Mouse (Mus musculus) MEL (cell line): Measurements from ENCODE around the gene Hpgd. TPM values are rescaled to one million over a fixed set of nuclear protein-coding genes. Genes with fewer than 3 reads are reported as not detected.

Experiments used
- DNase-seq: peaks from one replicate; pipeline ENCODE4 v3.0.0; 2011; ENCODE audit warnings: low read depth, low spot score
- H3K27ac ChIP-seq: 2 replicates; pipeline ENCODE4 v1.5.1; 2012; ENCODE audit warnings: low read depth, mild to moderate bottlenecking, control low read depth, low read length, moderate library complexity; ENCODE audit not compliant: control insufficient read depth
- H3K27me3 ChIP-seq, 2 experiments: fragments of 150-350 bp in 1 of 2; sonication (generic) in 1 of 2; 2 replicates each; pipeline ENCODE4 v1.6.1; 2012; ENCODE audit warnings: low read length in 2 of 2, mild to moderate bottlenecking in 2 of 2, improper control_type of control experiment in 1 of 2, moderate library complexity in 1 of 2; ENCODE audit not compliant: insufficient read depth in 2 of 2, control insufficient read depth in 1 of 2
- H3K36me3 ChIP-seq, 2 experiments: 2 replicates each; pipeline ENCODE4 v1.6.1; 2012 to 2014; ENCODE audit warnings: low read length in 2 of 2, improper control_type of control experiment in 1 of 2, inconsistent platforms in 1 of 2, mild to moderate bottlenecking in 1 of 2; ENCODE audit not compliant: insufficient read depth in 2 of 2, control insufficient read depth in 1 of 2
- H3K4me1 ChIP-seq, 2 experiments: fragments of 150-350 bp in 1 of 2; sonication (generic) in 1 of 2; 2 replicates each; pipeline ENCODE4 v1.6.1; 2012; ENCODE audit warnings: low read length in 2 of 2, improper control_type of control experiment in 1 of 2, mild to moderate bottlenecking in 1 of 2; ENCODE audit not compliant: insufficient read depth in 2 of 2, control insufficient read depth in 1 of 2
- H3K4me3 ChIP-seq, 2 experiments: fragments of 150-350 bp in 1 of 2; sonication (generic) in 1 of 2; 2 replicates each; pipeline ENCODE4 v1.5.1; 2012; ENCODE audit warnings: low read depth in 2 of 2, low read length in 2 of 2, mild to moderate bottlenecking in 2 of 2, moderate library complexity in 2 of 2, control low read depth in 1 of 2, improper control_type of control experiment in 1 of 2; ENCODE audit not compliant: control insufficient read depth in 1 of 2, insufficient read depth in 1 of 2
- H3K79me2 ChIP-seq: 2 replicates; pipeline ENCODE4 v1.6.1; 2012; ENCODE audit warnings: mild to moderate bottlenecking, low read length, moderate library complexity; ENCODE audit not compliant: control insufficient read depth, poor library complexity, insufficient read depth
- H3K9ac ChIP-seq: 2 replicates; pipeline ENCODE4 v1.6.1; 2012; ENCODE audit warnings: low read depth, mild to moderate bottlenecking, control low read depth, low read length, moderate library complexity; ENCODE audit not compliant: control insufficient read depth, poor library complexity, severe bottlenecking
- H3K9me3 ChIP-seq: fragments of 150-350 bp; sonication (generic); replicated peaks from 2 replicates; pipeline ENCODE4 v1.6.1; 2012; ENCODE audit warnings: mild to moderate bottlenecking, low read length, improper control_type of control experiment, moderate library complexity; ENCODE audit not compliant: insufficient read depth
- BHLHE40 ChIP-seq: IDR thresholded peaks from 2 replicates; pipeline ENCODE4 v1.6.1; 2012; ENCODE audit warnings: low read depth, mild to moderate bottlenecking, inconsistent platforms, low read length, improper control_type of control experiment, borderline replicate concordance
- CHD1 ChIP-seq: IDR thresholded peaks from 2 replicates; pipeline ENCODE4 v1.6.1; 2012; ENCODE audit warnings: low read depth, mild to moderate bottlenecking, inconsistent platforms, low read length, improper control_type of control experiment
- E2F4 ChIP-seq: IDR thresholded peaks from 2 replicates; pipeline ENCODE4 v1.6.1; 2011; ENCODE audit warnings: low read depth, low read length, improper control_type of control experiment, borderline replicate concordance
- ELF1 ChIP-seq: IDR thresholded peaks from 2 replicates; pipeline ENCODE4 v1.6.1; 2014; ENCODE audit warnings: low read depth, mild to moderate bottlenecking, inconsistent platforms, low read length, improper control_type of control experiment, moderate library complexity
- GABPA ChIP-seq: IDR thresholded peaks from 2 replicates; pipeline ENCODE4 v1.6.1; 2012; ENCODE audit warnings: low read depth, mild to moderate bottlenecking, inconsistent platforms, low read length, improper control_type of control experiment, moderate library complexity
- GATA1 ChIP-seq: IDR thresholded peaks from 2 replicates; pipeline ENCODE4 v1.6.1; 2011; ENCODE audit warnings: low read depth, low read length, improper control_type of control experiment
- HCFC1 ChIP-seq: IDR thresholded peaks from 2 replicates; pipeline ENCODE4 v1.6.1; 2012; ENCODE audit warnings: low read depth, mild to moderate bottlenecking, inconsistent platforms, low read length, improper control_type of control experiment, moderate library complexity
- JUND ChIP-seq: IDR thresholded peaks from 2 replicates; pipeline ENCODE4 v1.6.1; 2011; ENCODE audit warnings: low read depth, mild to moderate bottlenecking, improper control_type of control experiment, low read length
- MAX ChIP-seq: IDR thresholded peaks from 2 replicates; pipeline ENCODE4 v1.6.1; 2011; ENCODE audit warnings: low read length, improper control_type of control experiment
- MAZ ChIP-seq: IDR thresholded peaks from 2 replicates; pipeline ENCODE4 v1.6.1; 2012; ENCODE audit warnings: low read depth, mild to moderate bottlenecking, inconsistent platforms, low read length, improper control_type of control experiment
- MEF2A ChIP-seq: IDR thresholded peaks from 2 replicates; pipeline ENCODE4 v1.6.1; 2014; ENCODE audit warnings: low read depth, mild to moderate bottlenecking, inconsistent platforms, low read length, improper control_type of control experiment; ENCODE audit not compliant: poor library complexity, insufficient replicate concordance, severe bottlenecking; ENCODE audit errors: extremely low read depth
- MXI1 ChIP-seq: IDR thresholded peaks from 2 replicates; pipeline ENCODE4 v1.6.1; 2011; ENCODE audit warnings: mild to moderate bottlenecking, low read depth, low read length, improper control_type of control experiment
- MYC ChIP-seq: IDR thresholded peaks from 2 replicates; pipeline ENCODE4 v1.6.1; 2011; ENCODE audit warnings: low read depth, mild to moderate bottlenecking, low read length, improper control_type of control experiment, moderate library complexity
- POLR2AphosphoS5 ChIP-seq: IDR thresholded peaks from 2 replicates; pipeline ENCODE4 v1.6.1; 2012; ENCODE audit warnings: low read depth, borderline replicate concordance, mild to moderate bottlenecking, inconsistent platforms, low read length, moderate library complexity, mixed read lengths
- TAL1 ChIP-seq: IDR thresholded peaks from 2 replicates; pipeline ENCODE4 v1.6.1; 2012; ENCODE audit warnings: mild to moderate bottlenecking, inconsistent platforms, low read length, moderate library complexity, mixed read lengths
- UBTF ChIP-seq: IDR thresholded peaks from 2 replicates; pipeline ENCODE4 v1.6.1; 2012; ENCODE audit warnings: low read depth, mild to moderate bottlenecking, inconsistent platforms, low read length, improper control_type of control experiment, moderate library complexity, borderline replicate concordance; ENCODE audit not compliant: insufficient read depth
- ZMIZ1 ChIP-seq: IDR thresholded peaks from 2 replicates; pipeline ENCODE4 v1.6.1; 2012; ENCODE audit warnings: low read depth, mild to moderate bottlenecking, inconsistent platforms, low read length, improper control_type of control experiment, moderate library complexity
- polyA plus RNA-seq, 2 experiments: library from polyadenylated mRNA; stranded (reverse) in 1 of 2; unstranded in 1 of 2; fragments of >175 nt in 1 of 2; fragments of >200 nt in 1 of 2; gene quantifications; 2 replicates each; pipeline versions ENCODE4 v1.2.1 to v1.2.4; 2012; ENCODE audit warnings: low replicate concordance in 2 of 2, low read depth in 1 of 2; ENCODE audit not compliant: insufficient read length in 2 of 2, insufficient read depth in 1 of 2, missing spikeins in 1 of 2
- total RNA-seq: library from RNA; depleted of rRNA; stranded (reverse); fragments of 300-350 nt; gene quantifications from 2 replicates; pipeline ENCODE4 v1.2.3, GENCODE M21; 2012

The Hpgd gene
- total and polyA plus RNA-seq, 3 experiments: not detected

GRCm38 (mm10) chr8:56328130-56328542, 33.8 kb downstream of the Hpgd start:
- no peak for DNase-seq
- H3K4me1 ChIP-seq: no peaks in the 10 kb centered on the region
- H3K9ac ChIP-seq: no peak overlapping the region
- H3K27me3 ChIP-seq: no peaks in the 10 kb centered on the region
- H3K36me3 ChIP-seq: no peaks in the 10 kb centered on the region
- no peak for TF ChIP-seq CHD1
- TF ChIP-seq MXI1: no peak
- TF ChIP-seq MAX: no peak
- no peak for TF ChIP-seq ELF1
- TF ChIP-seq MAZ: no peak
- no peak for TF ChIP-seq JUND
- no peak for TF ChIP-seq HCFC1
- no peak for TF ChIP-seq BHLHE40
- TF ChIP-seq GATA1: no peak
- no peak for TF ChIP-seq ZMIZ1
- no peak for TF ChIP-seq MEF2A
- no peak for TF ChIP-seq POLR2AphosphoS5
- no peak for TF ChIP-seq E2F4
- TF ChIP-seq MYC: no peak
- no peaks in the 10 kb centered on the region for H3K9me3 ChIP-seq
- no peaks in the 10 kb centered on the region for H3K79me2 ChIP-seq
- H3K4me3 ChIP-seq: no peak overlapping the region
- H3K27ac ChIP-seq: no peak overlapping the region

GRCm38 (mm10) chr8:56335390-56336000, 41.1 kb downstream of the Hpgd start:
- peak; percentile 4 for DNase-seq
- H3K4me1 ChIP-seq: no peaks in the 10 kb centered on the region
- H3K79me2 ChIP-seq: no peaks in the 10 kb centered on the region
- no peak overlapping the region for H3K9ac ChIP-seq
- no peak overlapping the region for H3K27ac ChIP-seq
- H3K36me3 ChIP-seq: no peaks in the 10 kb centered on the region
- H3K4me3 ChIP-seq: no peak overlapping the region
- no peaks in the 10 kb centered on the region for H3K9me3 ChIP-seq
- TF ChIP-seq UBTF: no peak
- no peak for TF ChIP-seq GABPA
- no peak for TF ChIP-seq MAZ
- TF ChIP-seq BHLHE40: no peak
- TF ChIP-seq TAL1: no peak
- no peak for TF ChIP-seq MAX
- H3K27me3 ChIP-seq: no peaks in the 10 kb centered on the region
